Mouse (Mus musculus) bone marrow, adult 2 months (tissue): ENCODE measurements around the gene Vmn2r25.
"Not testable (repeated sequence)": the region's sequence is repeated elsewhere in the genome, so short reads cannot be mapped to it uniquely, and the experiment has no call there.

ENCODE experiments used
- CTCF ChIP-seq: fragments of 200-500 bp; IDR thresholded peaks from 2 replicates; pipeline ENCODE4 v1.5.1; 2011; ENCODE audit warnings: low read length, control low read depth; ENCODE audit not compliant: control insufficient read depth, insufficient read depth
- POLR2A ChIP-seq: fragments of 200-500 bp; IDR thresholded peaks from 2 replicates; pipeline ENCODE4 v1.6.1; 2011; ENCODE audit warnings: low read depth, mild to moderate bottlenecking, control low read depth, low read length, borderline replicate concordance; ENCODE audit not compliant: control insufficient read depth

GRCm38 (mm10) chr6:123810291-123810690, 43.0 kb downstream of the Vmn2r25 start:
- not testable (repeated sequence) for TF ChIP-seq CTCF, POLR2A
